19 mouse cellular contexts compared by ENCODE assay signal in genomic region chr1:21264747-21265146, GRCm38 (mm10). TPM values are rescaled to one million over a fixed set of nuclear protein-coding genes. Genes with fewer than 3 reads are reported as not detected.
"Had no signal": no experiment of that assay in that cellular context is flagged by ENCODE, and none has a peak within 500 bp of the region (broad histone marks: within the 10 kb centered on the region; RNA-seq: fewer than 3 reads in every experiment).

No protein-coding gene starts in this region.

- ATAC-seq: midbrain, embryonic 13.5 days; midbrain, embryonic 15.5 days had no signal

- H3K27me3 ChIP-seq: liver, embryonic 15.5 days; megakaryocyte, embryonic 14.5 days; midbrain, embryonic 13.5 days; midbrain, embryonic 15.5 days; neural tube, embryonic 12.5 days; stomach, embryonic 15.5 days had no signal

- H3K27ac ChIP-seq: liver, embryonic 15.5 days; macrophage; midbrain, embryonic 13.5 days; midbrain, embryonic 15.5 days; neural tube, embryonic 12.5 days; stomach, embryonic 15.5 days; stomach, postnatal 0 days had no signal

- H3K4me2 ChIP-seq: liver, embryonic 15.5 days; lung, embryonic 14.5 days; midbrain, embryonic 11.5 days; midbrain, embryonic 13.5 days; midbrain, embryonic 15.5 days; neural tube, embryonic 12.5 days; stomach, embryonic 15.5 days had no signal

- H3K36me3 ChIP-seq: liver, embryonic 15.5 days; midbrain, embryonic 13.5 days; midbrain, embryonic 15.5 days; neural tube, embryonic 12.5 days; stomach, embryonic 15.5 days had no signal

- H3K9ac ChIP-seq: liver, embryonic 15.5 days; lung, embryonic 14.5 days; midbrain, embryonic 13.5 days; midbrain, embryonic 15.5 days; neural tube, embryonic 12.5 days; stomach, embryonic 15.5 days had no signal

- H3K4me3 ChIP-seq: liver, embryonic 15.5 days; megakaryocyte, embryonic 14.5 days; midbrain, embryonic 13.5 days; midbrain, embryonic 15.5 days; neural tube, embryonic 12.5 days; stomach, embryonic 15.5 days had no signal

- DNase-seq: lung, adult 18-20 months; lung, embryonic 14.5 days; lung, postnatal 14 days; lung, postnatal 36 days; right cerebral cortex, postnatal 14 days; thymus, adult 18-20 months; thymus, postnatal 14 days; thymus, postnatal 36 days had no signal

- H3K9me3 ChIP-seq: liver, embryonic 15.5 days; megakaryocyte, embryonic 14.5 days; midbrain, embryonic 13.5 days; midbrain, embryonic 15.5 days; neural tube, embryonic 12.5 days; stomach, embryonic 15.5 days had no signal

- H3K4me1 ChIP-seq: liver, embryonic 15.5 days; megakaryocyte, embryonic 14.5 days; midbrain, embryonic 13.5 days; midbrain, embryonic 15.5 days; neural tube, embryonic 12.5 days; stomach, embryonic 15.5 days had no signal

RNA-seq across cellular contexts. Expression of gene Gsta3, which starts 24.4 kb away (rescaled TPM):
- total RNA-seq: midbrain, postnatal 0 days; neutrophil, adult 5-6 weeks had no signal
